Mouse (Mus musculus): ENCODE data around the gene Abcb9. TPM values are rescaled to one million over a fixed set of nuclear protein-coding genes. Genes with fewer than 3 reads are reported as not detected.
"Not testable (repeated sequence)": the region's sequence is repeated elsewhere in the genome, so short reads cannot be mapped to it uniquely, and the experiment has no call there.

The Abcb9 gene
- polyA plus RNA-seq, 1 experiment = 7.4 TPM

- WGBS = 83% methylated on average over 12 of the region's 12 CpGs
- no peak overlapping the region for H3K27ac ChIP-seq (ENCODE audit: control insufficient read depth, insufficient read depth, low read depth, low read length, poor library complexity)
- H3K4me1 ChIP-seq (ENCODE audit: control insufficient read depth, insufficient read depth, low read length) = no peaks in the 10 kb centered on the region; the same call in none of the 2 replicates
- H3K4me3 ChIP-seq (replicated peaks; ENCODE audit: control insufficient read depth, low read depth, low read length) = no peak overlapping the region
- no peak for TF ChIP-seq POLR2A (IDR thresholded peaks at IDR 0.05; ENCODE audit: borderline replicate concordance, control insufficient read depth, low read depth, low read length)
- no peak for TF ChIP-seq CTCF (IDR thresholded peaks at IDR 0.05; ENCODE audit: control insufficient read depth, insufficient read depth, low read length)
These were observed 33.4 kb downstream of the Abcb9 start for GRCm38 (mm10) chr5:124062037-124062824.

- no peak for TF ChIP-seq POLR2A (IDR thresholded peaks at IDR 0.05; ENCODE audit: borderline replicate concordance, control insufficient read depth, low read depth, low read length)
- no peak for TF ChIP-seq CTCF (IDR thresholded peaks at IDR 0.05; ENCODE audit: control insufficient read depth, insufficient read depth, low read length)
- H3K4me1 ChIP-seq (ENCODE audit: control insufficient read depth, insufficient read depth, low read length) = no peaks in the 10 kb centered on the region; the same call in none of the 2 replicates
- peak overlapping the region; percentile 78 for H3K27ac ChIP-seq (ENCODE audit: control insufficient read depth, insufficient read depth, low read depth, low read length, poor library complexity)
- WGBS = 14% methylated on average over 5 of the region's 5 CpGs
- peak overlapping the region; percentile 57 for H3K4me3 ChIP-seq (replicated peaks; ENCODE audit: control insufficient read depth, low read depth, low read length)
These were observed 35.9 kb downstream of the Abcb9 start for GRCm38 (mm10) chr5:124059677-124060076.

GRCm38 (mm10) chr5:124058749-124059148 lies 36.8 kb downstream of the Abcb9 start:
- Histone ChIP-seq H3K4me3 (replicated peaks; ENCODE audit: control insufficient read depth, low read depth, low read length) (no peak overlapping the region), H3K27ac (ENCODE audit: control insufficient read depth, insufficient read depth, low read depth, low read length, poor library complexity) (no peak overlapping the region), H3K4me1 (ENCODE audit: control insufficient read depth, insufficient read depth, low read length) (no peaks in the 10 kb centered on the region; the same call in none of the 2 replicates)
- WGBS = 80% methylated on average over 7 of the region's 7 CpGs
- TF ChIP-seq POLR2A (IDR thresholded peaks at IDR 0.05; ENCODE audit: borderline replicate concordance, control insufficient read depth, low read depth, low read length) (no peak), CTCF (IDR thresholded peaks at IDR 0.05; ENCODE audit: control insufficient read depth, insufficient read depth, low read length) (no peak)

- WGBS = 90% methylated on average over 4 of the region's 4 CpGs
- H3K4me1 ChIP-seq (ENCODE audit: control insufficient read depth, insufficient read depth, low read length) = peaks cover 2% of the 10 kb centered on the region
- TF ChIP-seq POLR2A (IDR thresholded peaks at IDR 0.05; ENCODE audit: borderline replicate concordance, control insufficient read depth, low read depth, low read length) (no peak), CTCF (IDR thresholded peaks at IDR 0.05; ENCODE audit: control insufficient read depth, insufficient read depth, low read length) (no peak)
- no peak overlapping the region for H3K27ac ChIP-seq (ENCODE audit: control insufficient read depth, insufficient read depth, low read depth, low read length, poor library complexity)
- H3K4me3 ChIP-seq (replicated peaks; ENCODE audit: control insufficient read depth, low read depth, low read length) = no peak overlapping the region
These were observed 38.6 kb downstream of the Abcb9 start for GRCm38 (mm10) chr5:124056956-124057355.

GRCm38 (mm10) chr5:124056219-124056618 lies 39.4 kb downstream of the Abcb9 start:
- no peak for TF ChIP-seq POLR2A (IDR thresholded peaks at IDR 0.05; ENCODE audit: borderline replicate concordance, control insufficient read depth, low read depth, low read length)
- 0 out of 2 replicates have a peak, but pooled peaks have one; percentile 29 for TF ChIP-seq CTCF (IDR thresholded peaks at IDR 0.05; ENCODE audit: control insufficient read depth, insufficient read depth, low read length)
- no peak overlapping the region for H3K4me3 ChIP-seq (replicated peaks; ENCODE audit: control insufficient read depth, low read depth, low read length)
- no peak overlapping the region for H3K27ac ChIP-seq (ENCODE audit: control insufficient read depth, insufficient read depth, low read depth, low read length, poor library complexity)
- 95% methylated on average over 1 of the region's 1 CpGs for WGBS
- H3K4me1 ChIP-seq (ENCODE audit: control insufficient read depth, insufficient read depth, low read length) = peaks cover 3% of the 10 kb centered on the region

GRCm38 (mm10) chr5:124052641-124053040 lies 43.0 kb downstream of the Abcb9 start:
- Histone ChIP-seq H3K4me1 (ENCODE audit: control insufficient read depth, insufficient read depth, low read length) (peaks cover 15% of the 10 kb centered on the region), H3K27ac (ENCODE audit: control insufficient read depth, insufficient read depth, low read depth, low read length, poor library complexity) (peak overlapping the region; percentile 1)
- H3K4me3 ChIP-seq (replicated peaks; ENCODE audit: control insufficient read depth, low read depth, low read length) = not testable (repeated sequence)
- WGBS = 77% methylated on average over 7 of the region's 7 CpGs

GRCm38 (mm10) chr5:124051899-124052491 lies 43.6 kb downstream of the Abcb9 start:
- Histone ChIP-seq H3K27ac (ENCODE audit: control insufficient read depth, insufficient read depth, low read depth, low read length, poor library complexity) (peak overlapping the region; percentile 79), H3K4me3 (replicated peaks; ENCODE audit: control insufficient read depth, low read depth, low read length) (peak overlapping the region; percentile 52), H3K4me1 (ENCODE audit: control insufficient read depth, insufficient read depth, low read length) (peaks cover 17% of the 10 kb centered on the region)
- TF ChIP-seq CTCF (IDR thresholded peaks at IDR 0.05; ENCODE audit: control insufficient read depth, insufficient read depth, low read length) (no peak), POLR2A (IDR thresholded peaks at IDR 0.05; ENCODE audit: borderline replicate concordance, control insufficient read depth, low read depth, low read length) (no peak)
- WGBS = 3% methylated on average over 11 of the region's 11 CpGs

- Histone ChIP-seq H3K27ac (ENCODE audit: control insufficient read depth, insufficient read depth, low read depth, low read length, poor library complexity) (peak overlapping the region; percentile 92), H3K4me3 (replicated peaks; ENCODE audit: control insufficient read depth, low read depth, low read length) (peak overlapping the region; percentile 24), H3K4me1 (ENCODE audit: control insufficient read depth, insufficient read depth, low read length) (peaks cover 19% of the 10 kb centered on the region)
- 7% methylated on average over 14 of the region's 14 CpGs for WGBS
- TF ChIP-seq CTCF (IDR thresholded peaks at IDR 0.05; ENCODE audit: control insufficient read depth, insufficient read depth, low read length) = no peak
- TF ChIP-seq POLR2A (IDR thresholded peaks at IDR 0.05; ENCODE audit: borderline replicate concordance, control insufficient read depth, low read depth, low read length) = peak; percentile 32; the same call in 1 of the 2 replicates
These were observed 45.2 kb downstream of the Abcb9 start for GRCm38 (mm10) chr5:124050095-124051050.
